Mouse (Mus musculus): ENCODE data around the gene Mroh2a.

Gene Mroh2a

GRCm38 (mm10) chr1:88289917-88290316 lies 63.1 kb downstream of the Mroh2a start:
- peak; percentile 54 for DNase-seq (ENCODE audit: extremely low spot score, low spot score)

GRCm38 (mm10) chr1:88290511-88290910 lies 63.7 kb downstream of the Mroh2a start:
- peak; percentile 10 for DNase-seq (ENCODE audit: extremely low spot score, low spot score)

- peak; percentile 13 for DNase-seq (ENCODE audit: extremely low spot score, low spot score)
Measured at GRCm38 (mm10) chr1:88291409-88292005, 64.7 kb downstream of the Mroh2a start.

- peak; percentile 13 for DNase-seq (ENCODE audit: extremely low spot score, low spot score)
Measured at GRCm38 (mm10) chr1:88292057-88292456, 65.3 kb downstream of the Mroh2a start.

- DNase-seq (ENCODE audit: extremely low spot score, low spot score): no peak
Measured at GRCm38 (mm10) chr1:88294650-88295049, 67.9 kb downstream of the Mroh2a start.

GRCm38 (mm10) chr1:88296171-88296920 lies 69.6 kb downstream of the Mroh2a start:
- peak; percentile 15 for DNase-seq (ENCODE audit: extremely low spot score, low spot score)

- DNase-seq (ENCODE audit: extremely low spot score, low spot score): peak; percentile 19
Measured at GRCm38 (mm10) chr1:88297480-88298258, 70.9 kb downstream of the Mroh2a start.

- no peak for DNase-seq (ENCODE audit: extremely low spot score, low spot score)
Measured at GRCm38 (mm10) chr1:88298686-88299528, 72.1 kb downstream of the Mroh2a start.

GRCm38 (mm10) chr1:88299529-88299945 lies 72.8 kb downstream of the Mroh2a start:
- peak; percentile 13 for DNase-seq (ENCODE audit: extremely low spot score, low spot score)

- DNase-seq (ENCODE audit: extremely low spot score, low spot score): peak; percentile 16
Measured at GRCm38 (mm10) chr1:88300301-88301050, 73.7 kb downstream of the Mroh2a start.

- peak; percentile 19 for DNase-seq (ENCODE audit: extremely low spot score, low spot score)
Measured at GRCm38 (mm10) chr1:88301121-88302014, 74.6 kb downstream of the Mroh2a start.

- peak; percentile 13 for DNase-seq (ENCODE audit: extremely low spot score, low spot score)
Measured at GRCm38 (mm10) chr1:88302057-88302740, 75.4 kb downstream of the Mroh2a start.

GRCm38 (mm10) chr1:88303762-88304161 lies 77.0 kb downstream of the Mroh2a start:
- DNase-seq (ENCODE audit: extremely low spot score, low spot score): peak; percentile 13

- DNase-seq (ENCODE audit: extremely low spot score, low spot score): peak; percentile 15
Measured at GRCm38 (mm10) chr1:88304261-88304985, 77.6 kb downstream of the Mroh2a start.

GRCm38 (mm10) chr1:88305018-88305795 lies 78.4 kb downstream of the Mroh2a start:
- peak; percentile 16 for DNase-seq (ENCODE audit: extremely low spot score, low spot score)

- DNase-seq (ENCODE audit: extremely low spot score, low spot score): peak; percentile 15
Measured at GRCm38 (mm10) chr1:88306543-88306942, 79.8 kb downstream of the Mroh2a start.

- no peak for DNase-seq (ENCODE audit: extremely low spot score, low spot score)
Measured at GRCm38 (mm10) chr1:88307180-88307579, 80.4 kb downstream of the Mroh2a start.
